Mouse (Mus musculus) MEL (cell line): ENCODE measurements at regions not wholly inside any gene's neighbourhood (a gene's known extent, or its start where the extent isn't known, plus 50 kb on each side); places are given as distances from the start of the nearest gene placed in this dataset.

Experiments used
- BHLHE40 ChIP-seq: IDR thresholded peaks from 2 replicates; pipeline ENCODE4 v1.6.1; 2012; ENCODE audit warnings: low read depth, mild to moderate bottlenecking, inconsistent platforms, low read length, improper control_type of control experiment, borderline replicate concordance
- CHD2 ChIP-seq: IDR thresholded peaks from 2 replicates; pipeline ENCODE4 v1.6.1; 2011; ENCODE audit warnings: low read length, improper control_type of control experiment
- CTCF ChIP-seq, 3 experiments: IDR thresholded peaks in 2 of 3; conservative IDR thresholded peaks in 1 of 3; 2 replicates each; pipeline ENCODE4 v1.5.1; 2011 to 2012; ENCODE audit warnings: low read length in 3 of 3, low read depth in 2 of 3, mild to moderate bottlenecking in 2 of 3, improper control_type of control experiment in 1 of 3, inconsistent platforms in 1 of 3, mixed read lengths in 1 of 3, moderate library complexity in 1 of 3; ENCODE audit not compliant: control insufficient read depth in 1 of 3, insufficient read depth in 1 of 3, poor library complexity in 1 of 3, severe bottlenecking in 1 of 3
- GABPA ChIP-seq: IDR thresholded peaks from 2 replicates; pipeline ENCODE4 v1.6.1; 2012; ENCODE audit warnings: low read depth, mild to moderate bottlenecking, inconsistent platforms, low read length, improper control_type of control experiment, moderate library complexity
- MEF2A ChIP-seq: IDR thresholded peaks from 2 replicates; pipeline ENCODE4 v1.6.1; 2014; ENCODE audit warnings: low read depth, mild to moderate bottlenecking, inconsistent platforms, low read length, improper control_type of control experiment; ENCODE audit not compliant: poor library complexity, insufficient replicate concordance, severe bottlenecking; ENCODE audit errors: extremely low read depth
- NELFE ChIP-seq: IDR thresholded peaks from 2 replicates; pipeline ENCODE4 v1.6.1; 2011; ENCODE audit warnings: low read depth, low read length, improper control_type of control experiment
- POLR2A ChIP-seq, 2 experiments: IDR thresholded peaks; 2 replicates each; pipeline ENCODE4 v1.6.1; 2011 to 2012; ENCODE audit warnings: low read length in 2 of 2, mild to moderate bottlenecking in 2 of 2, control low read depth in 1 of 2, improper control_type of control experiment in 1 of 2, low read depth in 1 of 2, moderate library complexity in 1 of 2; ENCODE audit not compliant: control insufficient read depth in 1 of 2, insufficient read depth in 1 of 2, poor library complexity in 1 of 2
- RCOR1 ChIP-seq: IDR thresholded peaks from 2 replicates; pipeline ENCODE4 v1.6.1; 2012; ENCODE audit warnings: low read depth, mild to moderate bottlenecking, inconsistent platforms, low read length, improper control_type of control experiment

DNA sequence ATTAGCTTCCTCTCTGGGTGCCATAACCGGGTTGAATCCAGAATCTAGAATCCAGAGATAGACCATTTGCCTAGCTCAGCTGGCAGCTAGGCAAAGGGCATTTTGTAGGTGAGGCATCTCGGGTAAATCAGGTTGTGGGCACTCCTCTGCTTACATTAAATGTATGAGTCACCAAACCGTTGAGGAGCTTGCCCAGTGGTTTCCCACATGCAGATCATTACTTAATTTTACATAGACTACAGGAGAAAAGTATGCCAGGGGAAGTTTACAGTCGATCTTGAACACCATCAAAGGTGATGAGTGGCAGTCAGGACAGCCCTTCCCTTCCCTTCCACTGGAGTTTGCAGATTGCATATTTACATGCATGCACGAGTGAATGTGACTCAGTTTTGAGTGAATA lies 128.5 kb upstream of the Peli2 start:
- TF ChIP-seq BHLHE40: no peak
- no peak for TF ChIP-seq CHD2
- TF ChIP-seq NELFE: no peak
- TF ChIP-seq GABPA: no peak
- TF ChIP-seq POLR2A (IDR thresholded peaks at IDR 0.05; ENCODE audit: control insufficient read depth in 1 of 2, insufficient read depth in 1 of 2, low read depth in 1 of 2, low read length in 2 of 2, poor library complexity in 1 of 2): no peak
- no peak for TF ChIP-seq RCOR1
- TF ChIP-seq MEF2A: no peak
- TF ChIP-seq CTCF (IDR thresholded peaks at IDR 0.05 in 2 of 3, conservative IDR thresholded peaks at IDR 0.05 in 1 of 3; ENCODE audit: control insufficient read depth in 1 of 3, insufficient read depth in 1 of 3, low read depth in 2 of 3, low read length in 3 of 3, poor library complexity in 1 of 3, severe bottlenecking in 1 of 3): no peak
